Mouse (Mus musculus) adrenal gland, postnatal 36 days (tissue): ENCODE results near the gene Ankrd13b. TPM values are rescaled to one million over a fixed set of nuclear protein-coding genes. Genes with fewer than 3 reads are reported as not detected.
"Not testable (repeated sequence)": the region's sequence is repeated elsewhere in the genome, so short reads cannot be mapped to it uniquely, and the experiment has no call there.

Source experiments
- DNase-seq, 2 experiments: peaks; one replicate each; pipeline ENCODE4 v3.0.0; 2021; ENCODE audit warnings: mixed read lengths in 1 of 2
- long read RNA-seq, 2 experiments: library from polyadenylated mRNA; stranded (forward); transcript quantifications; one replicate each; pipeline ENCODE4 v2.0.0; 2021; ENCODE audit warnings: borderline sequencing depth in 2 of 2
- total RNA-seq, 2 experiments: library from RNA; stranded (reverse); gene quantifications; 2 replicates each; pipeline ENCODE4 v1.2.3; 2021

Ankrd13b gene
- total RNA-seq = 1 to 10 TPM; 5.8 to 6.7 TPM
- long read RNA-seq, experiment 1, partial matches to known transcripts = 0 of 1 reads
- long read RNA-seq, experiment 1, other reads (novel, unspliced or antisense) = 1 of 1 reads
- long read RNA-seq, experiment 2, partial matches to known transcripts = 1 of 3 reads
- long read RNA-seq, experiment 2, other reads (novel, unspliced or antisense) = 2 of 3 reads

DNA sequence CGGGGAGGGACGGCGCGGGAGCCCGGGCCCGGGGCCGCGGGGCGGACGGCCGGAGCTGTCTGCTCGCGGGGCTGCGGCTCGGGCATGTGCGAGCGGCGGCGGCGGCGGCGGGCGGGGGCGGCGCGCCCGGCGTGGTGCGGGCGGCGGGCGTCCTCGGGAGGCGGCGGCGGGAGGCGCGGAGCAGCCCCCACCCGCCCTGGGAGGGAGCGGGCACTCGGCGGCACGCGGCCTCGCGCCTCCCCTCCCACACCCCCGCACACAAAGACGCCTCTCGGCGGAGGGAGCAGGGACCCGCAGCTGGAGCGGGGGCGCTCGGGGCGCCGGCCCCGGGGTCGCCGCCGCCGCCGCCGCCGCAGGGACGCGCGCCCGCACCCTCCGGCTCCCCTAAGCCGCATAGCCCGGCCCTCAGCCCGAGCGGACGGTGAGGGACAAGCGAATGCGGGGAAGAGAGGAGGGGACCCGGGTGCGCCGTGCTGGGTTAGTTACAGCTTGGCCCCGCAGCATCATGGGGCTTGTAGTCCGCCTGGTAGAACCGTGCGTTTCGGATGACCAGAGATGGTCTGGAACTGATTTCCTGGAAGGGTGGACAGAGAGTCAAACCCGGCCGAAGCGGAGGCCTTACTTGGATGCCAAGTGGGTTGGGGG is at the start of gene Ankrd13b:
Gene Ankrd13b (minus strand): TSS at position 88 of the 645 bp plus-strand sequence.
- peak; percentile 85 to 89 for DNase-seq

DNA sequence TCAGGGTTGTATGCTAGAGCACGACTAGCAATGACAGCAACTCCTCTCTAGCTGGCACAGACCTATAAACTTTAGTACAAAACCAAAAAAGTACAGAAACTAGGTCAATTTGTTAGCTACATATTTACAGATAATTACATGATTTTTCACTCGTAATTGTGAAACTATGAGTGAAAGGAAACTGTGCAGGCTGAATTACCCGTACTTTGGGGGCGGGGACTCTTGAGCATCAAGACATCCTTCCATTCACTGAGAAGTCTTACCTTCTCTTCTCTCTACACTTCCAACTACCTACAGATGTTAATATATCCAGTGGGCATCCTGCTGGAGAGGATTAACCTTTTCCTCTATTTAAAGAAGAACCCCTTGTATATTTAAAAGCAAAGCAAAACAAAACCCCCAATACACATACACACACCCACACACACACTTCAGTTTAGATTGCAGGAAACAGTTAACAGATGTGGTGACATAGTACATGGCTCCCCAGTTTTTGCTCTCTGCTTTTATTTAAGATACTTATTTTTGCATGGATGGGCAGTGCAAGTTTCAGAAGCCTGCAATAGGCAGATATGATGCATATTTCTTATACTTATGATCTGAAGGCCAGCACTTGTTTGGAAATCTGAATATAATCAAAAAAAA is 42.8 kb upstream of the Ankrd13b start:
- no peak for DNase-seq

DNA sequence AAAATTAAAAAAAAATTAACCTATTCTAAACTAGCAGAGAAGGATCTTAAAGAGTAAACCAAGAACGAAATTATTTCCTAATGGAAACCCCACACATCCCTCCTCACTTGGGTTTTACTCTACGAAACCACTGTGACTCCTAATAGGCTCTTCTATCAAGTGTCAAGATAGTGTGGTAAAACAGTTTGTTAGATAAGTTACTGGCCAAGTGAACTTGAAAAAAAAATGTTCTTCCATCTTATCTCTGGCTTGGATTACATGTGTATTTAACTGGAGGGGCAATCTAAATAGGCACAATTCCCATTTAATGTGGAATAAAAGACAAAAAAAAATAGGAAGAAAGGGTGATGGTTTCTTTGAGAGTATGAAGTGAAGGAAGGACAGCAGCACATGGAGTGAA is 41.4 kb upstream of the Ankrd13b start:
- no peak for DNase-seq

DNA sequence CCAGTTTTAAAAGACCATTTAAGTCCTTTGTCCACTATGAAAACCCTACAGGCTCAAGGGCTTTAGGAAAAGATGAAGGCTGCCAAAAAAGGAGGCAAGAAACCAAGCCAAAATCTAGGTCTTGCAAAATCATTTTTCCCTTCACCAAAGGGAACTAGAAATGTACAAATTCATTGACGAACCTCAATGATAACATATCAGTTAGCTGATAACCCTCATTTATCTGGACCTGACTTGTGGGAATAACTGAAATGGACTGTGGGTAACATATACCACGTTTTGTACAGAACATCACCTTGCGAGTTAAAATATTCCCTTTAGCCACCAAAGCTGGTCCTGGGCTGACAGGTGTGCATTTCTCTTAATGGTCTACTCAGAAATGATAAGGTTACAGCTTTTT is 40.2 kb upstream of the Ankrd13b start:
- DNase-seq = no peak

DNA sequence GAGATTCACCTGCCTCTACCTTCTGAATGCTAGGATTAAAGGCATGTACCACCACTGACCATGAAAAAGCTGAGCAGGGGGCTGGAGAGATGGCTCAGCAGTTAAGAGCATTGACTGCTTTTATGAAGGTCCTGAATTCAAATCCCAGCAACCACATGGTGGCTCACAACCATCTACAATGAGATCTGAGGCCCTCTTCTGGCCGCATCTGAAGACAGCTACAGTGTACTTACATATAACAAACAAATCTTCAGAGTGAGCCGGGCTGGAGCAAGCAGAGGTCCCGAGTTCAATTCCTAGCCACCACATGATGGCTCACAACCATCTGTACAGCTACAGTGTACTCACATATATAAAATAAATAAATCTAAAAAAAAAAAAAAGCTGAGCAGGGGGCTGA is 38.9 kb upstream of the Ankrd13b start:
- DNase-seq = not testable (repeated sequence)

DNA sequence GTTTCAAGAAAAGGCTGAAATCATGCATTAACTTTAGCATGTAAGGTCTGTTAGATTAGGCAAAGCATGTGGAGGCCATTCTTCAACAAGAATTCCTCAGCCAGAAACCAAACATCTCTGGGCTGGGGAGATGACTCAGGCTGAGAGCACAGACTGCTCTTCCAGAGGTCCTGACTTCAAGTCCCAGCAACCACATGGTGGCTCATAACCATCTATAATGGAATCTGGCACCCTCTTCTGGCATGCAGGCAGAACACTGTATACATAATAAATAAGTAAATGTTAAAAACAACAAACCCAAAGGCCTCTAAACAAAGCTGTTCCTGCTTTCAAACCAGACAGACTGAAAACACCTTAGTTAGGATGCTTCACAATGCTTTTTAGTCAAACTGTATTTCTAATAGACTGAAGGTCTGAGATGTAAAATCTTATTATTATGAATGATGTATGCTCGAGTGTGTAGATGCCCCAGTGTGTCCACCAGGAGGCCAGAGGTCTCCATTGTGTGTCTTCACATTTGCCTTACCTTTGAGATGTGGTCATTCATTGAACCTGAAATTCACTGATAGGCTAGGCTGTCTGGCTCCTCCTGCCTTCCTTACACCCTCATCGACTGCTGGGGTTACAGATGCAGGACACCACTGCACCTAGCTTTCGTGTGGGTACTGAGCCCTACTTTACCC is 36.5 kb upstream of the Ankrd13b start:
- no peak for DNase-seq

DNA sequence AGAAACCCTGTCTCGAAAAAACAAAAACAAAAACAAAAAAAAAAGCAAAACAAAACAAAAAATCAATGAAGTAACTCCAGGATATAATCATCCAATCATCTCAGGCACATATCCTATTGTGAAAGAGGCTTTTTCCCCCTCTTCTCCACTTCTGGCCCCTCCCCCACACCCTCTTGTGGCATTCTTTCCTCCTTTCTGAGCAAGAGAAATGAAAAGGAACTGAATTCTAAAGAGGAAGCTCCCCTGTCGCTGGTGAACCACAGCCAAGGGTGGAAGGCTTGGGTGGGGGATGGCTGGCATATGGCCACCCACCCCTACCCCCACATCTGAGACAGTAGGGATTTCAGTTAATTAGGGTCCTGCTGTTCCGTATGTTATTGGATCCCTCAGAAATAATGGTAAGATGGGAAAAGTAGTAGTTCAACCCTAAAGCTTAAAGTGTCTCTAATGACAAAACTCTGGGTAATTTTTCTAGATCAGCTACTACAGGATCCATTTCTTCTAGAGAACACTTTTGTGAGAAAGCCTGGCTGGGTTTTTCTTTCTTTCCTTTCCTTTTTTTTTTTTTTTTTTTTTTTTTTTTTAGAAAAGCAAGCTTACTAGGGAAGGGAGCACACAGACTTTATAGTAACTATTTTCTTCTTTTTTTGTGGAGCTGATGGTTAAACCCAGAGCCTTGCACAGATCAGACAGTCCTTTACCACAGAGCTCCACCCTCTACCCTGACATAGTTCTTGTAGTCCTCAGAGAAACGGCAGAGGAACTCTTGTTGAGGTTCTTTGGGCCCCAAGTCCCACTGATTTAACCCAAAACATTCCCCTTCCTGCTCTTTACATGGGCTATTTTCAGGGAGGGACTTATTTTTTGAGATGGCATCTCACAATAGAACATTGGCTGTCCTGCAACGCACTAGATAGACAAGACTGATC is 31.4 kb upstream of the Ankrd13b start:
- DNase-seq = no peak

DNA sequence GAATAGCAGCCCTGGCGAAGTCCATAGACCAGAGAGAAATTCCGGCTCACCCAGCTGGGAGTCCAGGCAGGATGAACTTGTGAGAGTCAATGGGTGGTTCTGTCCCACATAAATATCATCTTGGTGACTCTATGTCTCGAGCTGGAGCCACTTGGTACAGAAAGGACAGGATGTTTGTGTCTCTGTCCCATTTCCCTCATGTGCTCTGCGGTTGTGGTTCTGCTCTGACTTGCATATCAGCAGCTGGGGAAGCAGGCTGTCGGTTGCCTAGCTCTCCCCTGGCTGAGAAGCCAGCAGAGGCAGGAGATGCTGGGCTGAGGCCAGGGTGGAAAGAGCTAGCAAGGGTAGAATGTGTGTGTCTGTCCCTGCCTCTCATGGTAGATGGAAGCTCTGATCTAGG is 29.6 kb upstream of the Ankrd13b start, which contains the start of gene Gm10392:
Gene Gm10392 (minus strand): TSS at position 156 of the 400 bp plus-strand sequence.
- no peak for DNase-seq

DNA sequence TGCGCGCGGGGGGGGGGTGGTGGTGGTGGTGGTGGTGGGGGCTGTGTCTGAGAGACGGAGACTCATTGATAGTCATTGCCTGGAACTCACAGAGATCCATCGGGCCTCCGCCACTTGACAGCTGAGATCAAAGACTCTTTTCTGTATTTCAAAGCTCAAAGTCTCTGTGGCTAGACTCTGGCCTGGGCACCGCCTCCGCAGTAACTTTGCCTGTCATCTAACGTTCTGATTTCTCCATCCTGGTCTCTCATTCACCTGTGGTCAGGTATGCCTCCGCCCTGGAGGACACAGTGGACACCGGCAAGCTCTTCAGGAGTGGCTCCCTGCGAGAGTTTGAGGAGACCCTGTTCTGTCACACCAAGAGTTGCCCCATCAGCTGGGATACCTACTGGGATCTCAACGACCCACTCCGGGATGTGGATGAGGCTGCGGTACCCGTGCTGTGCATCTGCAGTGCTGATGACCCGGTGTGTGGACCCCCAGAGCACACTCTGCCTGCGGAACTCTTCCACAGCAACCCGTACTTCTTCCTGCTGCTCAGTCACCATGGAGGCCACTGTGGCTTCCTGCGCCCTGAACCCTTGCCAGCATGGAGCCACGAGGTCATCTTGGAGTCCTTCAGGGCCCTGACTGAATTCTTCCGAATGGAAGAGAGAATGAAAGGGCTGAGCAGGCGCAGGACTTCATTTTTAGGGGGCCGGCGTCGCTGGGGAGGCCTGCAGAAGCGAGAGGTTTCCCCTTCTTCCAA is 28.7 kb upstream of the Ankrd13b start:
- DNase-seq = peak in 1 of 2 experiments; percentile 65

DNA sequence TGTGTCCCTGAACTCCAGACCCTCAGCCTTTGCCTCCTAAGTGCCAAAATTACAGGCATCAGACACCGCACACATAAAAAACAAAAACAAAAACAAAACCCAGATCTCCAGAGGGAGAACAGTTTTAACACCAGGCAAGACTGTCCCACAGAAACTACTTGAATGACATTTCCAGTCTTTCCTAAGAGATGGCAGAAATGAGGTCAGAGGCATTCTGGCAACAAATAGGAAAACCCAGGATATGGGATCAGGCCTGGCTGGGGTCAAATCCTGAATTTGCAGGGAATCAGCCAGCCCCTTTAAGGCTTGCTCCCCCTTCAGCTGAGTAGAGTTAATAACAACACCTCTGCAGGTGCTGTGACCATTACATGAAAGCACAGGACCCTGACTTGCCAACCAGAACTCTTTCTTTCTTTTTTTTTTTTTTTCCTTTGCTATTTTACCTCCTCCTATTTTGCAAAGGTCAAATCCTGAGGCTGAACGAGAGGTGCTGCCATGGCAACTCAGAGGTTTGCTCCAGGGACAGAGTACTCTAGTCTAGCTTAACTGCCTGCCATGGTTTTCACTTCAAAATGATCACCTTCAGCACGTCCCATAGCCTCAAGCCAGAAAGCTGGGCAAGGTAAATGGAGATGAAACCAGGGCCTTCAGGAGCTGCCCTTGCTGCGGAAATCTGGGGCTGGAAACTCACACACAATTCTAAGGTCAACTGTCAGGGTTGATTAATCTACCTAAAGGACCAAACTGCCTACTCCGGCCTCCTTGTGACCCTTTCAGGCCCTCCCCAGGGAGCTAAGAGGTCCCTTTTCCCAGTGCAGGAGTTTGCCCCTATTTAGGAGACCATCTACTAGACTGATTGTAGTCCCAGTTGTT is 27.3 kb upstream of the Ankrd13b start:
- no peak for DNase-seq

DNA sequence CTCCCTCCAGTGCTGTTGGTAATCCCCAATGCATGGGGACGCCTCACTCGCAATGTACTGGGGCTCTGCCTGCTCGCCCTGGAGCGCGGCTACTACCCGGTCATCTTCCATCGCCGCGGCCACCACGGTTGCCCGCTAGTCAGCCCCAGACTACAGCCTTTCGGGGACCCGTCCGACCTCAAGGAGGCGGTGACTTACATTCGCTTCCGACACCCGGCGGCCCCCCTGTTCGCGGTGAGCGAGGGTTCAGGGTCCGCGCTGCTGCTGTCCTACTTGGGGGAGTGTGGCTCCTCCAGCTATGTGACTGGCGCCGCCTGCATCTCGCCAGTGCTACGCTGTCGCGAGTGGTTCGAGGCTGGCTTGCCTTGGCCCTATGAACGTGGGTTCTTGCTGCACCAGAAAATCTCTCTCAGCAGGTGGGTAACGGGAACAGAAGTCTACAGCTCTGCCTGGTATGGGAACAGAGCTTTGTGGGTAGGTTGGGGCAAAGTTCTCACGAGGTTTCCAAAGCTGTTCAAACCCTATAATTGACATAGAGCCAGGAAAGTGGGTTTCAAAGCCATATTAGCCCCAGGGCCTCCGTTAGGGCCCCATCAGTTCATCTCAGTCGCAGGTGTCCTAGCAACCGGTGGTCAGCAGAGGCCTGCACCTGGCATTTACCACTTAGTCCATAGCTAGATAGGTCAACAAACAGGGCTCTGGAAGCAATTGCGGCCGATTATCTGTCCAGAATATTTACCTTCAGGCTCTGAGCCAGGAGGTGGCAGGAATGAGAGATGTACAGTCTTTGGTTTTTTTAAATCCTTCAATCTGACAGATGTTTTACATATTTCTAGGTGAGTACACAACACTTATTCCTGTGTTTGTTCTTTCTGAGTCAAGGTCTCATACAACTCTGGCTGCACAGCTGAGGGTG is 26.4 kb upstream of the Ankrd13b start, which contains the start of gene Trp53i13:
Gene Trp53i13 (minus strand): TSS at position 344 of the 916 bp plus-strand sequence.
- DNase-seq = no peak

DNA sequence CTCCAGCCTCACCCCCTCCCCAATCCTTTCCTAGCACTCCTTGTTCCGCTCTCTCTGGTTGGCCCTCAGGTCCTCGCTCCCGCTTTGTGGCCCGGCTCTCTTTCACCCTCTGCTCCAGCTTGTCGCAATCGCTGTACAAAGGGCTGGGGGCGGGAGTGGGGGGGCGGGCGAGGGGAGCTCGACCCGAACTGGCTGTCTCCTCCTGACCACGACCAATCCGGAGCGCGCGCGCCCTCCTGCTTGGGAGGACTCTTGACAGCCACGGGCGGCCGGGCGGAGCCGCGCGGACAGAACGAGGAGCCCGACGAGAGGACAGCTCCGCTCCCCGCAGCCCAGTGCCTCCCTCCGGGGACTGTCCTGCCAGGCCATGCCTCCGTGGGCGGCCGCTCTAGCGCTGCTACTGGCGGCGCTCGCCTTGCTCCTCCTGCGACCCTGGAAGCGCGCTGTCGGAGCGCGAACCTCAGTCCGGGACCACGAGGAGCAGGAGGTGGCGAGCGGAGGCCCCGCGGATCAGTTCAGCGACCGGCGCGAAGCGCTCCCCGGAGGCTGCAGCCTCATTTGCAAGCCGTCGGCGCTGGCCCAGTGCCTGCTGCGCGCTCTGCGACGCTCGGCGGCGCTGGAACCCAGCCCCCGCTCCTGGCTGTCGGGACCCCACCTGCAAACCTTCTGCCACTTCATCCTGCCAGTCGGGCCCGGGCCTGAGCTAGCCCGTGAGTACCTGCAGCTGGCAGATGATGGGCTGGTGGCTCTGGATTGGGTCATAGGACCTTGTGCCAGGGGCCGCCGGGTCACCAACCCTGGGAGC is 25.6 kb upstream of the Ankrd13b start, which contains the start of gene Abhd15:
Gene Abhd15 (plus strand): TSS at position 290 of the 805 bp plus-strand sequence.
- peak; percentile 94 for DNase-seq

DNA sequence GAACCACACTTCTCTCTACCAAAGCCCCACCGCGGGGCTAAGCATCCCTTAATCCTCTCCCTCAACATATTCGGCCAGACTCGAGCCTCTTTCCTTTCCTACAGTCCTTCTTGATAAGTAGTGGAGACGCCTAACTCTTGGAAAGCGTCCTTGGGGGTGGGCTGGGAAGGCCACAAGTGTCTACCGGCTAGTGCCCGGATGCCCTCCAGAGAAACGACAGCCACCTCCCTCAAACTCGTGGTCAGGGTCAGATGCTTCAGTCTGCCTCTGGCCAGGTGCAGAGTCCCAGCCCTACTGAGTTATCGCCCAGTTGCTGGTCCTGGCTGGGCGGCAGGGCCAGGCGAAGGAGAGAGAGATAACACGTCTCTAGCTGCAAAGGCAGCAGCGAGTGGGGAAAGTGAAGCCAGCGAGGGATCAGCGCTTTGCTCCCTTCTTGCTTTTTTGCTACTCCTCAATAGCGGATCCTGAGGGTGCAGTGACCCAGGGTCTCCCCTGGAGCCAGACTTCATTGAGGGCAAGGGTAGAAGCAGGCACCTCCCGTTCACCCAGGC is 24.9 kb upstream of the Ankrd13b start:
- no peak for DNase-seq

DNA sequence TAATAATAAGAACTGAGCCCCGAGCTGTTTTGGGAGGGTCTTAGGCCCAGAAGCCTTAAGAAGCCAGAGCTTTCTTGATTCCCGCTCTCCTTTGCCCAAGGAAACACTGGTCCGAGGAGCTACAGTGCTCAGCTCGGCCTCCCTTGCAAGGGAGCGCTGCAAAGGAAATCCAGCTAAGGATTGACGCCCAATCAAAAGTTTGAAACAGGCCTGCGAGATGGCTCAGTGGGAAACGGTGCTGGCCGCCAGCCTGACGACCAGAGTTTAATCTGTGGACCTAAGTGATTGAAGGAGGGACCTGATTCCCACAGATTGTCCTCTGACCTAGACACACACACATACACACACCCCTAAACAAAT is 24.3 kb upstream of the Ankrd13b start:
- DNase-seq = no peak

DNA sequence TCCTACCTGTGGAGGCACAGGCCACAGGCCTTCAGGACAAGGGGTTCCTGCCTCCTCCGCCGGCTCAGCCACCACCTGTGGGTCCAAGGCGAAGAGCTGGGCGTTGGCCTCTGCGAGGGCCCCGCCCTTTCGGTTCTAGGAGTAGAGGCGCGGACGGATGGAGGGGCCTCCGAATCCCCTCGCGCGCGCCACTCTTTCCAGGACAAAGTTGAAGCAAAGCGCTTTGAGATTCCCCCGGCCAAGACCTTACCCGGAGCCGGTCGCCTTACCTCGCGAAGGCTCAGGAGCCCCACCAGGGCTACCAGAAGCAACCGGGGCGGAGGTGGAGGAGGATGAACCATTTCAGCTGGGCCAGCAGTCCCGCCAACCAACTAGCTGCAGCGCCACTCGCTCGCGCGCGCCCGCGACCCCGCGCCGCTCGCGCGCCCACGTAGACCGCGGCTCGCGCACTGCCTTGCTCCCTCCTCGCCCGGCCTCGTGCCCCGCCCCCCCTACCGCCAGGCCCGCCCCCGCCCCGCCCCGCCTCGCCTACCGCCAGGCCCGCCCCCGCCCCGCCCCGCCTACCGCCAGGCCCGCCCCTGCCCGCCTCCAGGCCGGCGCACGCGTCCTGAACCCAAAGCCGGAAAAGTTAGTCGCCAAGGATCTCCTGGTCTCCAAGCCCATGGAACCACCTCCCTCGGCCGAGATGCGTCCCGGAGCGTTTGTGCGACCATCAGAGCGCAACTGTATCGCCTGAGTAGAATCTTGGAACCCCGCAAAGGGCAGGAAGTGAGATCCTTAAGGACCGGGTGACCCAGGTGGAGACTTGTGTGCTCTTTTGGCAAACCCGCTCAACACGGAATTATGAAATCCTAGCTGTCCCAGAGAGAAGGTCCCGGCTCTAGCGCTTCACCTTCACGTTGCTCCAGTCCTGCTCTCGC is 23.7 kb upstream of the Ankrd13b start:
- peak; percentile 90 to 94 for DNase-seq

DNA sequence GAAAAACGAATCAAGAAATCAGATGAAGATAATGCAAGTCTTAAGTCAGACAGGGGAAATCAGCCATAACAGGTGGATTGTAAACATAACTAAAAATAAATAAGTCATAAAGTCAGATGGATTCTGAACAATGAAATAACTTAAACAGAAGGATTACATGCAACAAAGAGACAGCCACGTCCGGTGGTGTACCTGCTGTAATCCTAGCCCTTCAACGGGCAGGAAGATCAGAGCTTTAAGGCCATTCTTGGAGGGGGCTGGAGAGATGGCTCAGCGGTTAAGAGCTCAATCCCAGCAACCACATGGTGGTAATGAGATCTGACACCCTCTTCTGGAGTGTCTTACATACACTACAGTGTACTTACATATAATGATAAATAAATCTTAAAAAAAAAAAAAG is 21.9 kb upstream of the Ankrd13b start:
- no peak for DNase-seq
